16 mouse cellular contexts compared by ENCODE assay signal in genomic region chr4:117898111-117898510, GRCm38 (mm10). TPM values are rescaled to one million over a fixed set of nuclear protein-coding genes. Genes with fewer than 3 reads are reported as not detected.
DNase-seq lines count a peak whose midpoint lies in the region.
"Had no signal": no experiment of that assay in that cellular context is flagged by ENCODE, and none has a peak within 500 bp of the region (broad histone marks: within the 10 kb centered on the region; RNA-seq: fewer than 3 reads in every experiment).

No protein-coding gene starts in this region.

- peak; percentile 62 to 67 for DNase-seq in lung, adult 18-20 months
- DNase-seq in lung, postnatal 10 days, result no peak
- DNase-seq in lung, postnatal 14 days, result peak; percentile 34
- peak; percentile 32 to 74 for DNase-seq in lung, postnatal 4 days
- no peak for DNase-seq in frontal cortex, adult 2 months (ENCODE audit: extremely low spot score in 1 of 2, low spot score in 1 of 2)
- no peak for DNase-seq in cerebellum, adult 11-12 months
- DNase-seq: adrenal gland, adult 2 months; adrenal gland, postnatal 14 days; B cell, adult 2 months; cerebellum, adult 11 months; cerebellum, postnatal 14 days; forebrain, postnatal 0 days; gastrocnemius, postnatal 10 days; gastrocnemius, postnatal 36 days; heart, adult 2 months had no signal

RNA-seq across cellular contexts. Expression of gene Dph2, which starts 6.3 kb away (rescaled TPM):
- polyA plus RNA-seq in frontal cortex, adult 2 months (2012; rRNA removed), result 12.8 and 13.5 TPM in 2 replicates

RNA-seq across cellular contexts. Expression of gene Atp6v0b, which starts 11.0 kb away (rescaled TPM):
- polyA plus RNA-seq in frontal cortex, adult 2 months (2012; rRNA removed), result 722 and 766 TPM in 2 replicates

RNA-seq across cellular contexts. Expression of gene B4galt2, which starts 14.8 kb away (rescaled TPM):
- polyA plus RNA-seq in frontal cortex, adult 2 months (2012; rRNA removed), result 106 and 118 TPM in 2 replicates

RNA-seq across cellular contexts. Expression of gene Ipo13, which starts 16.7 kb away (rescaled TPM):
- 202 and 211 TPM in 2 replicates for polyA plus RNA-seq in frontal cortex, adult 2 months (2012; rRNA removed)

RNA-seq across cellular contexts. Expression of gene Ccdc24, which starts 25.8 kb away (rescaled TPM):
- polyA plus RNA-seq in frontal cortex, adult 2 months (2012; rRNA removed), result 2.1 and 2.9 TPM in 2 replicates
- polyA plus RNA-seq: G1E had no signal

Comparison
In these comparisons a context has a peak if more than half of its experiments do, and no peak if none do; other contexts are left out.
1. DNase-seq: peak in lung, adult 18-20 months (2 of 2), lung, postnatal 14 days (single experiment) and lung, postnatal 4 days (2 of 2); none in lung, postnatal 10 days (single experiment), frontal cortex, adult 2 months (0 of 2) and cerebellum, adult 11-12 months (single experiment).